Mouse (Mus musculus) spleen, embryonic (tissue): Measurements from ENCODE around the gene Rtel1.
"Not testable (repeated sequence)": the region's sequence is repeated elsewhere in the genome, so short reads cannot be mapped to it uniquely, and the experiment has no call there.

Experiments
- CTCF ChIA-PET: fragments of 350-600 bp; sonication (Branson Sonifier 250); formaldehyde crosslinking; loops from one replicate; lab custom pipeline; 2022; lab: Charles Lee

Rtel1 gene

GRCm38 (mm10) chr2:181319248-181320102 is at the start of gene Rtel1:
Gene Rtel1, plus strand, starts transcription at chr2:181319739.
- CTCF ChIA-PET: interaction anchor here (0.7 kb wide), 1 partner anchor 134 kb away, joined by 3 read pairs; no protein-coding TSS in a partner anchor

DNA sequence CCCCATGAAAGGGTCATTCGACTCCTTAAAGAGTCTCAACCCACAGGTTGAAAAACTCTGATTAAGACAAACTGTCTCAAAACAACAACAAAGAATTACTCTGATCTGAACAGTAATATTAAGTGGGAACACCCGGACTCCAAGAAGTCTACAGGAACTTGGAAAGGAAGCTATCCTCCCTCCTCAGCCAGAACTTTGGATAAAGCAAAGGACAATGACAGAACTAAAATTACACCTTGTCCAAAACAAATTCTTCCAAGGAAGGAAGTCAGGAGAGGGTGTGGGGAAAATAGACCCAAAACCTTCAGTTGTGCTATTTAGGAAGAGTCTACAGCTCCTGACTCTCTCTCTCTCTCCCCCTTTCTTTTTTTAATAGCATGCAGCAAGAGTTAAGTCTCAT is 47.4 kb upstream of the Rtel1 start:
- CTCF ChIA-PET: no interaction called here

GRCm38 (mm10) chr2:181273829-181274228 is 45.7 kb upstream of the Rtel1 start:
- CTCF ChIA-PET: interaction anchor here (1.1 kb wide), 1 partner anchor 87 kb away, joined by 3 read pairs; no protein-coding TSS in a partner anchor

DNA sequence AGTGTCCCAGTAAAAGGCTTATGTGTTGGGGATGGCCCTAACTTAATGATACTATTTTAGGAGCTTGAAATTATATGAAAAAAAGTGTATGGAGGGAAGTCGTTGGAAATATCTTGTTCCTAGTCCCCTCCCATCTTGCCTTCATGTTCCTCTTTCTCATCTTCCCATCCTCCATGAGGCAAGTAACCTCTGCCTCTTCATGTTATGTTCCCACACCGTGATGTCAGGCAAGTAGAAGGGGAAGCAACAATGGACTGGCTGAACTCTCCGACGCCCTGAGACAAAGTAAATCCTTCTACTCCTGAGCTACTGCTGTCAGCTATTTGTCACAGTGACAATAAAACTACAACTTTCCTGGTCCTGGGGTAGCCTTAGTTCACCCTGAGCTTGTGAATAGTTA is 44.9 kb upstream of the Rtel1 start:
- CTCF ChIA-PET: interaction anchor here (1.1 kb wide), 1 partner anchor 88 kb away, joined by 3 read pairs; no protein-coding TSS in a partner anchor

DNA sequence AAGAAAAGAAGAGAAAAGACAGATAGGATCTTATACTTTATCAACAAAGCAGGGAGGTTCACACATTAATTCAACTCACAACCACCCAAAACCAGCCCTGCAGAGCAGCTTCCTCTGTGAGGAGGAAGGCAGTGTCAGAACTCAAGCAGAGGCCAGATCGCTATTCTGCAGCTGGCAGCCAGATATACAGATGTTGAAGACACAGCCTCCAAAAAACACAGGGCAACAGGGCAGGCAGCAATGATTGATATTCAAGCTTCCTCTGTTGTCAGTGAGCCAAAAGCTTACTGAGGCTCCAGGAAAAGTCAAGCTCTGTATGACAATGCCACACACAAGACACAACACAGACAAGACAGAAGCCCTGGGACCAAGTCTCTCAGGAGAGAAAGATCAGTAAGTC is 42.8 kb upstream of the Rtel1 start:
- CTCF ChIA-PET: no interaction called here

DNA sequence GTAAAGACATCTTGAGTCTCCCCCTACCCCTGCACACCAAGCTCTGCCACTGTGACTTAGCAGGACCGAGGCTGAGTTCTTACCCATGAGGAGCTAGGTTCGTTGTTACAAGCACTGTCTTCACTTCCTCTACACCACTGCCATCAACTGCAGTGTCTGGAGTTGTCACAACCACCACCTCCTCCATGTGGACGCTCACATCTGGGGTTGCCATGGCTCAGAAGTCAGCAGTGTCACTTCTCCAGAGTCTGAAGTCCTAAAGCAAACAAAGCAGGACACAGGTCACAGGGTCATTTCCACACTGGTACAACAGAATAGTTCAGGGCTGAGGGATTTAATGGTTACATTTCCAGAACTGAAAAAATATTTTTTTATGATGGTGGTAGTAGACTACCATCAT is 41.7 kb upstream of the Rtel1 start:
- CTCF ChIA-PET: no interaction called here

GRCm38 (mm10) chr2:181279968-181280367 is 39.6 kb upstream of the Rtel1 start:
- CTCF ChIA-PET: interaction anchor here (0.7 kb wide), 1 partner anchor 23 kb away, joined by 12 read pairs; no protein-coding TSS in a partner anchor

DNA sequence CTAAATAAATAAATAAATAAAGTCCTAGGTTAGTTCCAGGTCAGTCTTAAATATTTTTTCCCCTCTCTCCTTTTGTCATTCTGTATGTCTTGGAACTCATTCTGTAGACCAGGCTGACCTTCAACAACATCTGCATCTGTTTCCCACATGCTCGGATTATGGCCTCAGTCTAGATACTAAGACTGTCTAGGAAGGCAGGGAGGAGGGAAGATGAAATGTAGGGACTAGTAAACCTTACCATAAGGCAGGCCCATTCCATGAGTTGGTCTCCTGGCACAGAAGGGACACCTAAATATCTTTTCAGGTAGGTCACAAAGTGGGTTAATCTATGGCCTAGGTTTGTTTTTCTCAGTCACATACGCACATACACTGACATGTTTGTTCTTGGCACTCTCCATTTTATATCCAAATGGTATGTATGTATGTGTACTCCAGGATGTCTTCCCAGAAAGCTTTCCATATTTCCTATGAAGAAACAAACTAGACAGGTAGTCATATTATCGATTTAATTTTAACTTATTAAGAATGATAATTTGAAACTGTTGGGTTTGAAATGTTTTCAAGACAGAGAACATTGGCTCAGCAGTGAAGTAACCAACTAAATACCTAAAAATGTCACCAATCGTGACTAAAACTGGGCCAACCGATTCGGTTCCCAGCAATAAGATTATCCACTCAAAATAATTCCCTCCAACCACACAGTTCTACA is 32.8 kb upstream of the Rtel1 start:
- CTCF ChIA-PET: interaction anchor here (0.7 kb wide), 1 partner anchor 312 kb away, joined by 4 read pairs; no protein-coding TSS in a partner anchor

DNA sequence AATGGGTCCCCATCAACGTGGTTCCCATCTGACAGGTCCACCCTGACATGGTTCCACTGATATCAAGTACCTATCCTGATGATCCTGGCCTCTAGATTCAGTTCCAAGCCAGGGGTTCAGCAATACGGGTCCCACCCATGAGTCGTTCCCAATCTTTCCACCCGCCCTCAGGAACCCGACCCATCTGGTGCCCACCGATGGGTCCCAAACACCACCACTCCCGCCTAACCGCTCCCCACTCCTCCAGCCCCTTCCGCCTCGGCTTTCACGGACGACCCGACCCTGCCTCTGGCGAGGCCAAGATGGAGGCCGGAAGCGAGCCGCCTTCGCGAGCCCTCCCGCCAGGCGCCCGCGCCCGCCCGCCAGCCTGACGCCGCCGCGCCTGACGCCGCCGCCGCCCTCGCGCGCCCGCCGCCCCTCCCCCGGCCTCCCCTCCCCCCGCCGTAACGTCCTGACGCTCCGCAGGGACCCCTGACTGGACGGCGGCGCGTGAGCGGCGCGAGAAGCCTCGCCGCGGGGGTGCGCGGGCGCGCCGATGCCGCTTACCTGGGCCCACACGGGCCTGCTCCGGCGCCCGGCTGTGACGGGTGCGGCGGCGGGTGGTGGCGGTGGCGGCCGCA is 32.1 kb upstream of the Rtel1 start:
- CTCF ChIA-PET: interaction anchor here (0.7 kb wide), 1 partner anchor 312 kb away, joined by 4 read pairs; no protein-coding TSS in a partner anchor

GRCm38 (mm10) chr2:181287958-181288350 is 31.6 kb upstream of the Rtel1 start, which contains the start of gene Gmeb2:
Gene Gmeb2, minus strand, starts transcription at chr2:181288035.
- CTCF ChIA-PET: not testable (repeated sequence)

GRCm38 (mm10) chr2:181288691-181289090 is 30.8 kb upstream of the Rtel1 start:
- CTCF ChIA-PET: no interaction called here

GRCm38 (mm10) chr2:181290937-181291336 is 28.6 kb upstream of the Rtel1 start:
- CTCF ChIA-PET: no interaction called here

DNA sequence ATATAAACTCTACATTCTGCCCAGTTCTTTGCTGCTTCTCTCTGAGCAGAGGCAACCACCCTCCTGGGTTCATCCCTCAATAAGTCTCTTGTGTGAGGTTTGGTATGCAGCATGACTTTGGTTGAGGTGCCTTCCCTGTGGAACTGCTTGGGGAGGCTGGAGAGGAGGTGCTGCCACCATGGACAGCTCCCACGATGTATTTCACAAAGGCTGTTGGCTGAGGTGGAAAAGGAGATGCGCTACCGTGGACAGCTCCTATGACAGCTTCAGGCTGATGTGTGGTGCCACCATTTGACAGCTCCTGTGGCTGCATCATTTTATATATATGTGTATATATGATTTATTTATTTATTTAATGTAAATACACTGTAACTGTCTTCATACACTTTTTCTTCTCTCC is 17.5 kb upstream of the Rtel1 start:
- CTCF ChIA-PET: interaction anchor here (0.5 to 0.6 kb wide), 2 partner anchors 17 to 565 kb away, joined by 3 read pairs; no protein-coding TSS in a partner anchor

DNA sequence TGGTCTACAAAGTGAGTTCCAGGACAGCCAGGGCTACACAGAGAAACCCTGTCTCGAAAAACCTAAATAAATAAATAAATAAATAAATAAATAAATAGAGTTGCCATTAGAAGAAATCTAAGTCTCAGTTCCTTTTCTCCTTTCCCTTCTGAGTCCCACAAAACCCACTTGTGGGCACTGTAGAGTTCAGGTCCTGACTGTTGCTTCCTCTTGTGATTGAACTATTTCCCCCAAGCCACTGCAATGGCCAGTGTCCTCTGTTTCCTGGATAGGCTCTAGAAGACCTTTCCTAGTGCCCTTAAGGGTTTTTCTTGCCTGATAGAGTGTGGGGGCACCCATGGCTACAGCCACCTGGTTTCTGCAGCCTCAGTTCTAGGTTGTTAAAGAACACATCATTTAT is 14.6 kb upstream of the Rtel1 start:
- CTCF ChIA-PET: interaction anchor here (0.9 kb wide), 1 partner anchor 20 kb away, joined by 4 read pairs; no protein-coding TSS in a partner anchor

GRCm38 (mm10) chr2:181307144-181307804 is 12.3 kb upstream of the Rtel1 start:
- CTCF ChIA-PET: interaction anchor here (0.9 kb wide), 1 partner anchor 121 kb away, joined by 3 read pairs; the partner anchor contains the start of gene Ppdpf

DNA sequence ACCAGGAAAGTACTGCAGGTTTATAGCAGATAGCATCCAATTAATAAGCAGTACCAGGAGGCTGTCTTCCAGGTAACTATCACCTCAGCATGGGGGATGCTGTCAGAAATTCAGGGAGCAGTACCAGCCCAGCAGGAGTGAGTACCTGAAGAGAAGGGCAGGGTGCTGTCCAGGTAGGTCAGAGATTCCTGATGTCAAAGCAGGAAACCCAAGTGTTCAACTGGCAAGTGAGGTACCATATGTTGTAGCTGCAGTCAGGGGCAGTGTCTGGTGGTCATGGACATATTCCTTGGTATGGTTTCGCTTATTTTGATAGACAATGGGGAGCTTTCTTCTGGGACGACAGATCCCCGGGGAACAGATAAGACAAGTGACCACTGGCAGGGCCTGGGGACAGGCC is 7.1 kb upstream of the Rtel1 start:
- CTCF ChIA-PET: no interaction called here

DNA sequence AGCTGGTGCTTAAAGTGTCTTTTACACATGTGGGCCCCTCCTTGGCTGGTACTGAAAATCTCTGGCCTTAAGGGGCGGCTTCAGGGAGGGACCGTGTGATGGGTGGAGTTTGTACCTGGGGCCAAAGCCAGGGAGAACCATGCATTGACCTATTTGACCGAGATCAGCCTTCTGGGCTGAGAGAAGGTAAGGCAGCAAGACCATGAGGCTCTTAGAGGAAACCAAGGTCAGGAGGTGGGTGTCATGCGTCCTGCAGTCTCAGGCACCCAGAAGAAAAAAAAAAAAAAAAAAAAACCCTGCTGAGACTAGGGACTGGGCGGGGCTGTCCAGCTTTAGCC is 6.6 kb upstream of the Rtel1 start:
- CTCF ChIA-PET: no interaction called here

DNA sequence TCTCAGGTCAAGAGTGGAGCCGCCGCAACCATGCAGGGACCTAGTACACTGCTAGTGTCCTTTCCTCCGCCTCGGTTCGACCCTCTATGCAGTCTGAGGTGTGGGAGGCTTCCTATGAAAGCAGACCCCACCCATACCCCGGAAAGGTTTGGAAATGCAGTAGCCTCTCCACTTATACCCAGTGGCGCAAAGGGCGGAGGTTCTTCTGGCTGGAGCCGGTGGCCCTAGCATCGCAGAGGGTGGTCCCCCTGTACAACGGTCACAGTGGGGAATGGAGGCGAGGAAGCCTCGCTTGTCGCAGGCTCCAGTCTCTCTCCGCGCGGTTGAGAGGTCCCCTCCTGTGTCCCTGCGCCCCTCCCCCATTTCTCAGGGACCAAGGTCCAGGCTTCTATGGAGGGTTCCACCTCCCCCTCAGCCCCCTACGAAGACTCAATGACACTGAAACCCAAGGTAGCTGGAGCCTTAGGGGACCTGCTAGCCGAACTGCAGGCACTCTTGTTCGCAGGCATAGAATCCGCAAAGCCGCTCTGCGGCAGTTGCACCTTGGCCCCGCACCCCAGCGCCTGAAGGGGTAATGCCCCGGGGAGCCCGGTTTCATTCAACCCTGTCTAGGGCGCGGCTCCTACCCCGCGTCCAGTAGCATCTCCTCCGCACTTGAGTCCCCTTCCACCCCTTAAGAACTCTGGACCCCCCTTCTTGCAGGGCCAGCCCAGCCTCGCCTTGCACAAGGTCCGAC is 6.0 kb upstream of the Rtel1 start:
- CTCF ChIA-PET: no interaction called here

DNA sequence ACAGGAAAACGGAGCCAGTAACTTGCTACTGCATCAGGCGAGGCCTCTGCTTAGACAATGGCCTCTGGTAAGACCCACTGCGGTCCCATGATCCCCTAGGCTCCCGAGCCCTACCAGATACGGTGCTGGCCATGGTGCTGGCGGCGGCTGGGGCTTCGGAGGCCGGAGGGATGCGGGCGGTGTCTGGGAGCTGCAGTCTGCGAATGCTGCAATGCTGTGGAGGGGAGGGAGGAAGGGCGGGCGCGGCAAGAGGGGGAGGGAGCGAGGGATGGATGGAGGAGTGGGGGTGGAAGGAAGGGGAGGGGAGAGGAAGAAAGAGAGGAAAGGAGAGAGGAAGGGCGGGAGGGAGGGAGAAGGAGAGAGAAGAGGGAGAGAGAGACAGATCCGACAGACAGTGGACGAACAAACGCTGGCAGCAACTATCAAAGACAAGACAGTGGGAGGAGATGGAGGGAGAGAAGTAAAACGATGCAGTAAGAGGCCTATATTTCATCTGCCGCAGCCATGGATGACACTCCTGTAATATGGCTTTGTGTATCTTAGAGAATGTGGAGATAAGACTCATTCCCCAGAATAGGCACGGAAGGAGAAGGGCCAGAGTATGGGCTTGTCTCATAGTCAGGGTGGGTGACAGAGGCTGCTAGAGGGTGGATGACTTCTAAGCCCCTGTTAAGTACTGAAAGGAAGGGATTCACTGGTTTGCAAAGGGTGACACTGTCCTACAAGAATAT is 5.3 kb upstream of the Rtel1 start, which contains the start of gene Stmn3:
TSS of gene Stmn3 (minus strand) at position 421 of the 731 bp plus-strand sequence.
- CTCF ChIA-PET: no interaction called here

DNA sequence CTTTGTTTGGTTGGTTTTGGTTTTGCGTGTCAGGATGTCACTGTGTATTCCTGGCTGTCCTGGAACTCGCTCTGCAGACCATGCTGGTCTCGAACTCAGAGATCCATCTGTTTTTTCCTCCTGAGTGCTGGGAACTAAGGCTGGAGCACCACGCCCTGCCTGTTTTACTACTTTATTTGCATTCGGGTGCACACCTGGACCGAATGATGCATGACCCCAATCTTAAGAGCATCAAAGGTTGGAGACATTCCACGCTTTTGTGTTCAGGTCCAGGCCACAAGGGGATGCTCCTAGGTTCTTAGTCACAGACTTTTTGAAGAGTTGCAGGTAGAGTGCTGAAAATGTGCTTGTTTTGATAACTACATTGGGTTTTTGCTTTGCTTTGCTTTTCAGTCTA is 562 bp downstream of the Rtel1 start:
- CTCF ChIA-PET: no interaction called here
